Mouse (Mus musculus) thymus, postnatal 25 days (tissue): ENCODE measurements around the gene Per2.
"Not testable (repeated sequence)": the region's sequence is repeated elsewhere in the genome, so short reads cannot be mapped to it uniquely, and the experiment has no call there.

Experiments
- DNase-seq: peaks from one replicate; pipeline ENCODE4 v3.0.0; 2022

The Per2 gene

DNA sequence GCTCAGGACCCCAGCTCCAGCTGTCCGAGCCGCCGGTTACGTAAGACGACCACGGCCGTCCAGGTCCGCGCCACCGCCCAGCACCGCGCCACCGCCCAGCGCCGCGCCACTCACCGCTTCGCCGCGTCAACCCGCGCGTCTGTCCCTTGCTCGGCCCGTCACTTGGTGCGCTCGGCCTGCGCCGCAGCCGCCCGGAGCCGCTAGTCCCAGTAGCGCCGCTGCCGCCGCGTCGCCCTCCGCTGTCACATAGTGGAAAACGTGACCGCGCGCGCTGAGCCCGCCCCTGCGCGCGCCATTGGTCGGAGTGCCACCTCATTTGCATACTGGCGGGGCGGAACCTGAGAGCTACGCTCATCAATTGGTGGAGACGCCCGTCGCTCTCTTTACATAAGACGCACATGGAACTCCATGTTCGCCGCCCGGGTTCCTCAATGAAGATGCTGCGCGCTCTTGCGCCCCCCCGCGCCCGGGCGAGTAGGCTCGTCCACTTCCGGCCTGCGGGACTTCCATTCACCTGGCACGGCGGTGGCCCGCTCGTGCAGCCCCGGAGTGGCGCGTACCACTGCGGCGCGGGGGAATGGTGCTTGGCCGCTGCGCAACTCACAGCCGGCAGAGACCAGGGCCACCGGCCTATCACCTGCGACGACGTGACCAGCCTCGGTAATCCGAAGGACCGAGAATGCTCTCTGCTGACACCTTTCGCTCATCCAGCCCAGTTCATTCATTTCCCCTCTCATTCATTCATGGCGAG lies at the start of gene Per2:
TSS of gene Per2 (minus strand) at position 266 of the 751 bp plus-strand sequence.
- DNase-seq, result peak; percentile 100

DNA sequence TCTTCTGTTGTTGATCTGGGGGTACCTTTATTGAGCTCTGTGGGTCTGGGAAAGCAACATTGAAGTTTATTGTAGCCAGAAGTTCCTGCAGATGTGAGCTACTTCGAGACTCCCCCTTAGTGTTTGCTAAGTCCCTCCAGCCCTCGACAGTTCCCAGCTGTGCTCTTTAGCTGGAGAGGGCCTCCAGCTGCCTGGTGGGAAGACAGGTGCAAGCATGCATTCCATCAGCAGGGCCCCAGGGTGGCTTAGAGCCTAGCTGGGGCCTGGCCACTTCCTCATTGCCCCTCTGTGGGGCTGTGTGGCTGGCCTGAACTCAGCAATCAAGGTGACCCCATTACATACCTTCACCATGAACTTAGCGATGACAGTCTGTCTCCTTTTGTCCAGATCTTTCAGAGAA lies 45.5 kb upstream of the Per2 start:
- no peak for DNase-seq

DNA sequence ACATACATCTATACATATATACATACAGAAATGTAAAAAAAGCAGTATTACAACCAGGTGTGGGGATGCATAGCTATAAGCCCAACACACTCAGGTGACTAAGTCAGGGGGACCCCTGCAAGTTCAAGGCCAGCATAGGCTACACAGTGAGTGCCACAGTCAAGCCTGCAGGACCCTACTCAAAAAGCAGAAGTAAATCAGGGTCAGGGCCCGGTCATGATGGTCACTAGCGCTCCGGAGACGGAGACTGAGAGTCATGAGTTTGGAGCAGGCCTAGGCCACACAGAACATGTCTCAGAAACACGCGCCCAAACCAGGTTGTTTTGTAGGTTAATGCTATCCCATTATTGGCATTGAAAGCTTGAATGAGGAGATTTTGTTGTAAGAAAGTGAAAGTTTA lies 39.5 kb upstream of the Per2 start:
- DNase-seq, result no peak

DNA sequence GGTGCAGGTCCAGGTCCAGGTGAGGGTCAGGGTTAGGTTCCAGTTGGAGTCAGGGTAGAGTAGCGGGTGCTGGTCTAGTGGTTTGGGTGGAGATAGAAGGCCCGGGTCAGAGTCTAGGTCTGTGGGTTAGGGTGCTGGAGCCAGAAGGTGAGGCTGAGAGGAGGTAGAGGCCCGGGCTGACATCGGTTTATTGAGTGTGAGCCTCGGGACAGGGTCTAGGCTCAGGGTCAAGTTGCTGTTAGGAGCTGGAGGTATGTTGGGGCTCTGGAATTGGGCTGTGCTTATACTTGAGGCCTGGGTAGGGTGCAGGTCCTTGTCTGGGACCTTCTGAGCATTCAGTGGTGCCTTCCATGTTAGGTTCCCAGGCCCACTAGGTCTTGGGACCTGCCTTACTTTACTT lies 36.2 kb upstream of the Per2 start:
- no peak for DNase-seq

DNA sequence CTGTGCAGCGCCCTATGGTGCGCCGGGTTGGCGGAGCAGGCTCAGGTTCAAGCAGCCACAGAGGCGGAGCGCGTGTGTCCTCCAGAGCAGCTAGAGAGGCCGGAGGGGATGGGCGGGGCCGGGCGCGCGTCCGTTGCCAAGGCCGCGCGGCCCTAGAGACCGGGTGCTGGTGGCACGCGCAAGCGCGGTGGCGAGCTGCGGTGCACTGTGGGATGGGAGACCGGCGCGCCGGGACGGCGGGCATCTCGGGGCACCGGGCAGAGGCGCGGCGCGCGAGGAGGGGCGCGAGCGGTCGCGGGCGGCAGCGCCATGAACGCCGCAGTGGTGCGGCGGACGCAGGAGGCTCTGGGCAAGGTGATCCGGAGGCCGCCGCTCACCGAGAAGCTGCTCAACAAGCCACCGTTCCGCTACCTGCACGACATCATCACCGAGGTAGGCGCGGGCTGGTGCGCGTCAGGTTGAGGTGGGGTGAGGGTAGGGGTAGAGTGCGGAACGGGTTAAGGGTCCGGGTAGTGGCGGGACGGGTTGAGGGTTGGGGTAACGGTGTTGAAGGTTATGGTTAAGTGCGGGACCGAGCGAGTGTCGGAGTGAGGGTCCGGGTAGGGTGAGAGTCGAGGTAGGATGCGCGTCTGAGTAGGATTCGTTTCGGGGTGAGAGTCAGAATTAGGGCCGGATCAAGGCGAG lies 35.5 kb upstream of the Per2 start, which contains the start of gene Traf3ip1:
TSS of gene Traf3ip1 (plus strand) at position 191 of the 684 bp plus-strand sequence.
- DNase-seq, result peak; percentile 92

DNA sequence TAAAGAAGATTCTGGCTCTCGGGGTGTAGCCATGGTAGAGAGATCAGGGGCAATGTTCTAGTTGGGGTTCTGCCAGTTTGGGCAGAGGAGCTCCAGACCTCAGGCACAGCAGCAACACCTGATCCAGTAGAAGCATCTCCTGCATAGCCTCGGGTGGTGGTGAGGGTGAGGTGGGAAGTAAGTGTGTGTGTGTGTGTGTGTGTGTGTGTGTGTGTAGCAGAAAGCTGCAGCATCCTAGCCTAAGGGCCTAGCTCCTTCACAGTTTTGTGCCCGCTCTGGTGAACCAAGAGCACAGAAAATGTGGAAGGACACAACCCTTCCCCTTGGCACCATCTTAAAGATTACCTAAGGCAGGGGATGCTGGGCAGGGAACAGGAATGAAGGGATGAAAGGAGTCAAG lies 34.8 kb upstream of the Per2 start:
- peak; percentile 7 for DNase-seq

DNA sequence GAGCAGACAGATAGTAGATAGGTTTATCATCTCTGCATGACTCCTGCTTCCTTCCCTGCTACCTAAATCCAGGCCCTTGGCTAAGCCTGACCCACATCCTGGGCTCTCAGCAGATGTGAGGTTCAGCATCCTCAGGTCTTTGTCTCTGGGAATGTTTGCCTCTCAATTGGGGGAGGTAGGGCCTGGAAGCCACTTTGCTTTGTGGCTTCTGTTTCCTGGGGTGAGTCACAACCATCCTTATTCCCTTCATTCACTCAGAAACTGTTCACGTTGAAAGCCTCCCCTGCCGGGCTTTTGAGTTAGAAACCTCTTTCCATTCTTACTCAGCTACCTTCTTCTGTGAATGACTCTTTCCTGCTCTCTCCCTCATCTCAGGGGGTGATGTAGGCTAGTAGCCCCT lies 33.6 kb upstream of the Per2 start:
- DNase-seq, result no peak

DNA sequence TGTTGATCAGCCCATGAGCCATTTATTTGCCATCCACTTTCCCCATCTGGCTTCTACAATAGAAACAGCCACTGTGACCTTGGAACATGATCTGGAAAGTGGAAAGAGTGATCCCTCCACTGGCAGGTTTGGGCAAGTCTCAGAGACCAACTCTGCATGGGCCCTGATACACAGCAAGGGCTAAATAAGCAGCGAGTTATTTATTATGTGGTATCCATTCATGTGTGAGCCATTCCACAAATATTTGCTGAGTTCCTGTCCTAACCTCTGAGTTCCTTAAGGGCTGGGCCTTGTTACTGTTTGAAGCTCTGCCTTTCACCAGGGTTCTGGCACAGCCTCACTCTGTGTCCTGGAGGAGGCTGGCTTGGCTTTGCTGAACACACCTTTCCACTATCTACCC lies 31.2 kb upstream of the Per2 start:
- DNase-seq, result no peak

DNA sequence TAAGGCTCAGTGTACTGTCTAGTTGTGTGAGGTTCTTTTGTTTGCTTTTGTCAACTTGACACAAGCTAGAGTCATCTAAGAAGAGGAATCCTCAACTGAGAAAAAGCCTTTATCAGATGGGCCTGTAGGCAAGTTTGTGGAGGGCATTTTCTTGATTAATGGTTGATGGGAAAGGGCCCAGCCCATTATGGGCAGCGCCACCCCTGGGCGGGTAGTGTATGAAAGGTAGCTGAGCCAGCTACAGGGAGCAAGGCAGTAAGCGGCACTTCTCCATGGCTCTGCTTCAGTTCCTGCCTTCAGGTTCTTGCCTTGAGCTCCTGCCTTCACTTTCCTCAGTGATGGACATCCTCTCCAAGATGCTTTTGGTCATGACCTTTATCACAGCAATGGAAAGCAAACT lies 27.0 kb upstream of the Per2 start:
- no peak for DNase-seq

DNA sequence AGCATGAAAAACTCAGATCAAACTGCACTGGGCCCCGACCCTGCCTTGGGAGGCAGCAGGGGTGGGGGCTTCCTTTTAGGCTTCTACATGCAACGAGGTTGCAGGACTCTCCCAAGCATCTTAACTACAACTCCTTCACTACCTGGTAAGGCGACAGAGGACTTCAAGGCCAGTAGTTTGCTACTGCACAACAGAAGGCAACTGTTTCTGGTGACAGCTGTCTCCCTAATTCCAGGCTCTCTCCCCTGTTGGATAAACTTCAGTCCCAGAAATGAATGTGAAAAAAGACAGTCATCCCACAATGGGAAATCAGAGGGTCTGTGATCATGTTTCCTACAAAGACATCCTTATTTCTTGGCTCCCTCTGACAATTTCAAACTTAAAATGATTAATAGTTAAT lies 26.3 kb upstream of the Per2 start:
- no peak for DNase-seq

DNA sequence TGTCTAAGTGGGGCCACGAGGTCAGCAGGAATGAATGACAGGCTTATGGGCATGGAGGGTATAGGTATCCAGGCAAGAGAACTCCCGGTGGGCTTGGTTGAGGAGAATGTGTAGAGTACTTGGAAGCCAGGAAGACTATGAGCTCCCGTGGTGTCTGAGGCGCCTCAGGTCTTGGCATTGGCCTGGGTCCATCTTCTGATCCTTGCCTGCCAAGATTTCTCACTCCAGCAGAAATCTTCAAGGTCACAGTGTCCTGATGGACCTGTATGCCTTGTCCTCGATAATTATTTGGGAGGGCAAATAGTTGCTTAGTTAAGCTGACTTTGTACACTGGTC lies 24.9 kb upstream of the Per2 start:
- no peak for DNase-seq

DNA sequence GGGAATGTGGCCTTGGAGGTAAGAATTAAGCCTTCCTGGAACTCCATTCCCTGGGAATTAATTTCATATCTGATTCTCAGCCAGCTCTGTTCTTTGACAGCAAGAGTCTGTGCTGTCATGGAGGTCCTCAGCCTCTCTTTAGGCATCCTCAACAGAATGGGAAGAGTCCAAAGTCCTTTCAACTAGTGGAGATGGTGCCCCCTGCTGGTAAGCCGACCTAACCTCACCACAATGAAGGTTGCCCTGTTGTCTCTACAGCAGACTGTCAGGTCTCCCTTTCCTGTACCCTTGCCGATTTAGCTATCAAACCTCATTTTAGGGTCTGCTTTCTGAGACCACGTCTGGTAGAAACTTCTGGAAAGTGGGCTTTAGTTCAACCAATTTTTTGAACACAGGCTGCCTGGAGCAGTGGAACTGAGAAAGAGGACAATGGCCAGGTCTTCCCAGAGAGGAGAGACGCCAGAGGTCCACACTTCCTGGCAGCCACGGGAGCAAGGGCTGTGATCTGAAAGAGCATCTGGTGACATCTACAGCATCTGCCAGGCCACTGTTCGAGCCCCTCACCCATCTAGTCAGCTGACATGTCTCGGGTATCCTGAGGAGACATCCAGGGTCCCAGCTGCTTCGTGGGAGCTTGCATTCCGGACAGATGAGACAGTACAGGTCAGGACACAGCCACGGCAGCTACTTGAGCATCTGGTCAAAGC lies 24.3 kb upstream of the Per2 start:
- peak; percentile 83 for DNase-seq

DNA sequence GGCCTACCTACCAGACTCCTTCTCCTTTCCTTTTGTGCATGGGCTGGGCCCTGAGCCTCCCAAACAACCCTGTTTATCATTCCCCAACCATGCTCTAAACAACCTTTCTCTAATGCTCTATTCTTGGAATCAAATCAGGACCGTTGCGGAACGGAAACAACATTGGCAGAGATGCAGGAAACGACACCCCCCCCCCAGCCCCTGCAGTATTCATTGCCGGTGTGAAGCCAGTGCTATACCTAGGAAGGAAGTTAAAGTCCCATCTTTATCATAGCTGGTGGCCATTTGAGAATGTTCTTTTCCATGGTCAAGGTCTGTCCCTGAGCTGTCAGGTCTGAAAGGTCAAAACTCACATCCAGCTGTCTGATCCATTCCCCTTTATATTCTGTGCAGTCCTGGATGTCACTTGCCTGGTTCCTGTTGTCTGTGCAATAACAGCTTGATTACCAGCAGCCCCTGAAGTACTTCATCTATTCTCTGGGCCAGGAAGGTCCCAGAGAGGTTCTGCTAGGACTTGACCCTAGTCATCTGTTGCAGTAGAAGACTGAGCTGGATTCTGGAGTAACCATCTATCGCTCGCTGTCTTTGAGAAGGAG lies 23.6 kb upstream of the Per2 start:
- DNase-seq, result no peak

DNA sequence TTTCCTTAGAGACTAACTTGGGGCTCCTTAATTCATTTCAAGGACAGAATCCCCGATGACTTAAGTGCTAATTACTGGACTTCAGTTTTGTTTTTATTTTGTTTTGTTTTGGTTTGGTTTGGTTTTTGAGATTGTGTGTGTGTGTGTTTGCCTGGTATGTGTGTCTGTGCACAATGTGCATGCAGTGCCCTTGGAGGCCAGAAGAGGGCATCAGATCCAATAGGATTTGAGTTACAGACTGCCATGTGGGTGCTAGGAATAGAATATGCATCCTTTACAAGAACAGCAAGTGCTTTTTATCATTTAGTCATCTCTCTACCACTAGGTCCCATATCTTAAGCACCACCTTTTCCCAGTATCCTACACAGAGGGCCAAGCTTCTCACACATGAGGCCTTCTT lies 19.8 kb upstream of the Per2 start:
- no peak for DNase-seq

DNA sequence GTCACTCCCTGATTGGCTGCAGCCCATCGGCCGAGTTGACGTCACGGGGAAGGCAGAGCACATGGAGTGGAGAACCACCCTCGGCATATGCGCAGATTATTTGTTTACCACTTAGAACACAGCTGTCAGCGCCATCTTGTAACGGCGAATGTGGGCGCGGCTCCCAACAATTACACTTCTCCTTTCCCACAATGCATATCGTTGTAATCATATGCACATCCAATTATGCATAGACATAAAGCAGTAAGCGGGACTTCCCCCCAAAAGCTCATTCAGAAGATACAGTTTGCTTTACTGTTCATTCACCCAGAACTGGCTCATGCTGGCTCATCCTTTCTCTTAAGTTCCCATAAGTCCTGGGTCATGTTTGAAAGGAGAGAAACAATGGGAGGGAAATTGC lies 19.0 kb upstream of the Per2 start:
- DNase-seq, result not testable (repeated sequence)

DNA sequence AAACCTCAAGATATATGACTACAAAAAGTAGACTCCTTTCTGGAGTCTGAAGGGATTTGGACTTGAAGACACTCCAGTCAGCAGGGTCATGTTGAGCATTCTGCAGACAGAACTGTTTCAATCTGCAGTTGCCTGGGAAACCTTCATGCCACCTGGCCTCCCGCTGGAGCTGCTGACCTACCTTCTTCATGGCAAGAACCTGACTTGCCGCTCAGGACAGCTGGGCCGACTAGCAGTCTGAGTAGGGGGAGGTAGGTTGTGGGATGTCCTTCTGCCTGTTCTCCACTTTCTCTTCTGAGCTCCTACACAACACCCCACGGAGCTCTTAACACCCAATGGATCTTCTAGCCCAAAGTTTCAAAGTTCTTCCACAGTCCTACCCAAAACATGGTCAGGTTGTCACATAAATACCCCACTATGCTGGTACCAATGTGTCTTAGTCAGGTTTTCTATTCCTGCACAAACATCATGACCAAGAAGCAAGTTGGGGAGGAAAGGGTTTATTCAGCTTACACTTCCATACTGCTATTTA lies 10.8 kb upstream of the Per2 start:
- DNase-seq, result no peak

DNA sequence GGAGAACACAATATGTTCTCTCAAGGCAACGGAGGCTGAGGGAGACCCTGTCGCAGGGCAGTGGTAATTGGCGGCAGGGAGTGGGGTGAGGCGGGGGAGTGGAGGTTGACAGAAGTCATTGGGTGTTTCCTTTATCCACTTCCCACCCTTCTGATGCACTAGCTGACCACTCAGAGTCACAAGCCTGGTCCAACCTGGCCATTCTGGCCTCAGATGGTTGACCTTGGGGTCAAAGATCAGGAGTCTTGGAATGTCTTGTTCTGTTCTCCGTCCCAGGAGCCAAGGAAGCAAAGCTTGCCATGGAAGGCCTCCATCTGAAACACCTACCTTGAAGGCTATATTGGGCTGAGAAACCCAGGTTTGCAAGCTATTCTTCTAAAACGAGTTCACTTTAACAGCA lies 7.1 kb upstream of the Per2 start:
- no peak for DNase-seq

DNA sequence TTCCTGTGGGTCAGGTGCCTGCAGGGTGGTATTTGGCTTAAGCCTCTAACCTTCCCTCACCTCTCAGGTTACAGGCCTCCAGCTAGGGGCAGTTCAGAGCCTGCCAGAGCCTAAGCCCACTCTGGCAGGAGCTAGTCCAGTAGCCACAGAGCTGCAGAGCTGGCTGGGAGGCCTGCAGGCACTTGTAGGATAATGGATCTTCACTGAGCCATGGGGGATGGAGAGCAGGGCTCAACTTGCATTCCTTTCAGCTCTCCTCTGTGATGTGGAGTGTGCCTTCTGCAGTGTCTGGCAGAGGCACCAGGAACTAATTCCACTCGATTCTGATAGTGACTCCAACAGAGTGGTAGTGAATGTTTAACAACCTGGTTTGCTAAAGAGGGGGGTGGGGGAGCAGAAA lies 6.1 kb upstream of the Per2 start:
- no peak for DNase-seq

DNA sequence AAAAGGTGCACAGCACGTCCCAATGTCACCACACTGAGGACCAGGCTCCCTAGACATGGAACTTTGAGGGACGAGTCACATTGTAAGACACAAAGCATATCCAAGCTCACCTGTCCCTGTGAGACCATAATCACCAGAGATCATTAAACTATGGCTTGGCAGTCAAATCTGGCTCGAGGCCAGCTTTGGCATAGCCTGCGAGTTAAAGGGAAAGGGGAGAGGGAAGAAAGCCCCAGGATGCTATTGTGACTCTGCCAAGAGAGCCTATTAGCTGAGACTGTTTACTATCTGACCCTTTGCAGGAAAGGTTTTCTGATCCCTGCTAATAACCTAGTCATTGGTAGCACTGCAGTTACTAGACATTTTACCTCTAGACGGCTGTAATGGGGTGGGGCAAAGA lies 5.3 kb upstream of the Per2 start:
- no peak for DNase-seq

DNA sequence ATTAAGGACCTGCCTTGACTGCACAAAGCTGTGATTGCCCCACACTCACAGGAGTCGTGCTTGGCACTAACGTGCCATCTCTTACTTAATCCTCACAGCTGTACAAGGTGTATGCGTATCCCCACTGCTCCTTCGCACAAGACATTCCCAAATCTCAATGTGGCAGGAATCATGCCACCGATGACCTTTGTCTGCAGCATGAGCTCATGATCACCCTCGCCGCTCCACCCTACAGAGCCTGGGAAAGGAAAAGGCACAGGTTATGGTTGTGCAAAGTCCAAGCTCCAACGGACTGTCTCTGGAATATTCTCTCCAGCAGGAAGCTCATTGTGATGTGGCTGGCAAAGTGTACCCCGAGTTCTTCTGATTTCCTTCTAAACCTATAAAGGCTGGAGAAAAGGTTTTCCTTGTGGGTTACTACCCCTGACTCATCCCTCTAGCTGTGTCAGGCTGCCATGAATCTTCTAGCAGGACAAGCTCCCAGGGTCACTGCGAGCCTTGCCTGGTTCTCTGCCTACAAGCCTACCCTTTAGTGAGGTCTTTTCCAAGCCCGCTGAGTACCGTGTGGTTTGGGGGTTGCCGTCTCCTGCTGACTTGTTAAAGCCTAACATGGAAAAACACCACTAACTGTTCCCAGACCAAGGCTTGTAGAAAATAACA lies 4.3 kb upstream of the Per2 start:
- DNase-seq, result no peak

DNA sequence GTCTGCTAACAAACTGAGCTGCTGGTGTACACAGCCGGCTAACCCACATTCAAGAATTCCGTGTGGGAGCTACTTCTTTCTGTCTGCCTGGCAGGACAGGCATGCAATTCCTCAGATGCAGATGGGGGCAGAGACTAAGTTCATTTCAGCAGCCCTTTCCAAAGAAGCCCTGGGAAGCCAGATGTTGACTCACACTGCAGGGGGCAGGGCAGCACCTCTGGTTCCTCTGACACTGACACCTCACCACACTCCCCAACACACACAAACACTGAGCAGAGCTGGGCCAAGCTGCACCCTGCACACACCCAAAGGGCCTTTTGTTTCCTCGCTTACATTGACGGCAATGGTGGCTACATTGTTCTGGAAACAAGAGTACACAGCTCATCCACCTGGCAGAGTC lies 1.4 kb upstream of the Per2 start:
- DNase-seq, result no peak

DNA sequence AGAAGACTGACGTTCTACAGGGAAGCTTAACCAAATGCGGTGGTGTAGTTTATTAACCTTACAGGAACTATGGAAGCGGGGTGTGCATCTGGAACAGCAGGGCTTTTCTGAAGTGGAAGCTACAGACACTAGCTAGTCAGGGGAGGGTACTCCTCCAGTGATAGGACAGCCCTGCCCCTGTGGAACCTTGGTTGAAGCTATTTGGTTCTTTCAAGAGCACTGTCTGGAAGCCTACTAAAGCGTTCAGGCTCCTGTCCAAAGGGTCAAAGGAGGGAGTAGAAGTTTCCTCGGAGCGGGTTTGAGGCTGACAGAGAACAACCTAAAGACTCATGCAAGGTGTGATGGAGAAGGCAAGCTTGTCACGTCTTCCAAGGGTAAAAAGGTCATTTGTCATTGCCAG lies 945 bp upstream of the Per2 start:
- no peak for DNase-seq
